Mouse (Mus musculus): ENCODE results near the gene Ngf.

Ngf gene

GRCm38 (mm10) chr3:102469713-102470448 lies at the start of gene Ngf:
Gene Ngf (plus strand): TSS chr3:102469919.
- DNase-seq (ENCODE audit: low spot score in 2 of 2): no peak

GRCm38 (mm10) chr3:102445567-102445966 lies 24.2 kb upstream of the Ngf start:
- no peak for DNase-seq (ENCODE audit: low spot score in 2 of 2)

GRCm38 (mm10) chr3:102446691-102447090 lies 23.0 kb upstream of the Ngf start:
- DNase-seq (ENCODE audit: low spot score in 2 of 2): no peak

GRCm38 (mm10) chr3:102454566-102454965 lies 15.2 kb upstream of the Ngf start:
- no peak for DNase-seq (ENCODE audit: low spot score in 2 of 2)

GRCm38 (mm10) chr3:102460528-102460927 lies 9.2 kb upstream of the Ngf start:
- no peak for DNase-seq (ENCODE audit: low spot score in 2 of 2)

- no peak for DNase-seq (ENCODE audit: low spot score in 2 of 2)
These were observed 8.7 kb upstream of the Ngf start for GRCm38 (mm10) chr3:102460986-102461385.

GRCm38 (mm10) chr3:102462703-102463336 lies 6.9 kb upstream of the Ngf start:
- peak in 1 of 2 experiments; percentile 43 for DNase-seq (ENCODE audit: low spot score in 2 of 2)

- no peak for DNase-seq (ENCODE audit: low spot score in 2 of 2)
These were observed 6.4 kb upstream of the Ngf start for GRCm38 (mm10) chr3:102463339-102463738.

GRCm38 (mm10) chr3:102466587-102466986 lies 3.1 kb upstream of the Ngf start:
- no peak for DNase-seq (ENCODE audit: low spot score in 2 of 2)

- no peak for DNase-seq (ENCODE audit: low spot score in 2 of 2)
These were observed 2.6 kb upstream of the Ngf start for GRCm38 (mm10) chr3:102467121-102467520.

- no peak for DNase-seq (ENCODE audit: low spot score in 2 of 2)
These were observed 1.5 kb downstream of the Ngf start for GRCm38 (mm10) chr3:102471251-102471650.

GRCm38 (mm10) chr3:102471799-102472198 lies 2.1 kb downstream of the Ngf start:
- DNase-seq (ENCODE audit: low spot score in 2 of 2): no peak

GRCm38 (mm10) chr3:102474275-102475155 lies 4.8 kb downstream of the Ngf start:
- DNase-seq (ENCODE audit: low spot score in 2 of 2): no peak

- DNase-seq (ENCODE audit: low spot score in 2 of 2): no peak
These were observed 8.4 kb downstream of the Ngf start for GRCm38 (mm10) chr3:102477917-102478694.

GRCm38 (mm10) chr3:102490393-102491123 lies 20.8 kb downstream of the Ngf start:
- DNase-seq (ENCODE audit: low spot score in 2 of 2): no peak

GRCm38 (mm10) chr3:102498113-102498512 lies 28.4 kb downstream of the Ngf start:
- DNase-seq (ENCODE audit: low spot score in 2 of 2): no peak

- no peak for DNase-seq (ENCODE audit: low spot score in 2 of 2)
These were observed 29.2 kb downstream of the Ngf start for GRCm38 (mm10) chr3:102498931-102499330.

- DNase-seq (ENCODE audit: low spot score in 2 of 2): no peak
These were observed 30.3 kb downstream of the Ngf start for GRCm38 (mm10) chr3:102500031-102500430.

GRCm38 (mm10) chr3:102501186-102501585 lies 31.5 kb downstream of the Ngf start:
- no peak for DNase-seq (ENCODE audit: low spot score in 2 of 2)

- DNase-seq (ENCODE audit: low spot score in 2 of 2): no peak
These were observed 35.4 kb downstream of the Ngf start for GRCm38 (mm10) chr3:102505129-102505528.

GRCm38 (mm10) chr3:102506061-102506460 lies 36.3 kb downstream of the Ngf start:
- DNase-seq (ENCODE audit: low spot score in 2 of 2): no peak
